Mouse (Mus musculus) neutrophil, adult 65 days (primary cell): ENCODE measurements around the gene Igsf8. TPM values are rescaled to one million over a fixed set of nuclear protein-coding genes. Genes with fewer than 3 reads are reported as not detected.

Experiments used
- total RNA-seq: library from RNA; stranded (reverse); gene quantifications from 2 replicates; pipeline ENCODE4 v1.2.4, GENCODE M21; 2023

Gene Igsf8
- total RNA-seq = 20.9 and 27.6 TPM in 2 replicates

GRCm38 (mm10) chr1:172261477-172262078 lies at the start of gene Igsf8:
Gene Igsf8 (plus strand): TSS chr1:172261641.

GRCm38 (mm10) chr1:172219451-172220406 lies 41.7 kb upstream of the Igsf8 start, which contains the start of gene Casq1:
Gene Casq1 (minus strand): TSS chr1:172219868.

DNA sequence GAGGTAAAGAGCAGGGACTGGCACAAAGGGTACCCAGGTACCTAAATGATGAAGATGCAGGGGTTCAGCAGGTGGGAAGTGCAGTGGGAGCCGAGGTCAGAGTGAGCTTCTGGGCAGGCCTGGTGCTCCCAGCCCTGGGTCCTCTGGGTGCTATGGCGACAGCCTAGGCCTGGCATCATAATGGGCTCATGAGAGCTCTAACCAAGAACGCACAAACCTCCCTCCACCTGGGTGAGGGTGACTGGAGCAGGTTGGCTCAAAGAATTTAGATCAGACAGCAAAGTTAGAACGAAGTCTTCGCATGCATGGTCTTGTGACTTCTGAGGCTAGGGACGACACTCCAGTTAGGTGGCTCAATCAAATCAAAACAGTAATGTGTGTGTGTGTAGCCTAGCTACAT lies 3.1 kb upstream of the Igsf8 start, which contains the start of gene Atp1a4:
Atp1a4 (minus strand) TSS at position 101 of the 400 bp plus-strand sequence.

GRCm38 (mm10) chr1:172297611-172298537 lies 36.4 kb downstream of the Igsf8 start, which contains the start of gene Atp1a2:
Gene Atp1a2 (minus strand): TSS chr1:172298064.

GRCm38 (mm10) chr1:172329131-172329530 lies 67.7 kb downstream of the Igsf8 start, which contains the start of gene Kcnj9:
Gene Kcnj9 (minus strand): TSS chr1:172329318.

GRCm38 (mm10) chr1:172340729-172341321 lies 79.4 kb downstream of the Igsf8 start, which contains the start of gene Kcnj10:
Gene Kcnj10 (plus strand): TSS chr1:172341210.

Other genes with a start within 250 kb of the Igsf8 start
- gene Vangl2, start 233.2 kb upstream of the Igsf8 start, total RNA-seq = 1.1 and 2.3 TPM in 2 replicates
- not detected in 2 replicates for gene Nhlh1, start 204.1 kb upstream of the Igsf8 start, total RNA-seq
- gene Copa, start 179.1 kb upstream of the Igsf8 start, total RNA-seq = 131 and 182 TPM in 2 replicates
- gene Ncstn, start 178.8 kb upstream of the Igsf8 start, total RNA-seq = 86.3 and 97.7 TPM in 2 replicates
- gene Pex19, start 134.9 kb upstream of the Igsf8 start, total RNA-seq = 40.7 and 44.3 TPM in 2 replicates
- 40.2 and 52.4 TPM in 2 replicates for gene Dcaf8, start 113.6 kb upstream of the Igsf8 start, total RNA-seq
- gene Pea15a, start 54.8 kb upstream of the Igsf8 start, total RNA-seq = 7.1 and 7.4 TPM in 2 replicates
- gene Casq1, start 41.8 kb upstream of the Igsf8 start, total RNA-seq = not detected in 2 replicates
- not detected in 2 replicates for gene Atp1a4, start 3.2 kb upstream of the Igsf8 start, total RNA-seq
- not detected in 2 replicates for gene Atp1a2, start 36.4 kb downstream of the Igsf8 start, total RNA-seq
- gene Kcnj9, start 67.7 kb downstream of the Igsf8 start, total RNA-seq = not detected in 2 replicates
- gene Kcnj10, start 79.6 kb downstream of the Igsf8 start, total RNA-seq = 2.7 and 2.9 TPM in 2 replicates
- 15.5 and 19.6 TPM in 2 replicates for gene Pigm, start 114.9 kb downstream of the Igsf8 start, total RNA-seq
- 0.35 and 0.41 TPM in 2 replicates for gene Slamf9, start 213.7 kb downstream of the Igsf8 start, total RNA-seq
- gene Igsf9, start 220.1 kb downstream of the Igsf8 start, total RNA-seq = 0.48 TPM in 1 of 2 replicates, not detected in the other
- gene Tagln2, start 238.4 kb downstream of the Igsf8 start, total RNA-seq = 175 and 215 TPM in 2 replicates